Mouse (Mus musculus): ENCODE measurements around the gene Trp53rka.
"Not testable (repeated sequence)": the region's sequence is repeated elsewhere in the genome, so short reads cannot be mapped to it uniquely, and the experiment has no call there.

Trp53rka gene

GRCm38 (mm10) chr2:165492648-165493553 is at the start of gene Trp53rka:
TSS of gene Trp53rka (minus strand) at chr2:165493324.
- peak; percentile 84 for DNase-seq

GRCm38 (mm10) chr2:165540975-165541374 is 47.9 kb upstream of the Trp53rka start:
- no peak for DNase-seq

GRCm38 (mm10) chr2:165533789-165534188 is 40.7 kb upstream of the Trp53rka start:
- no peak for DNase-seq

- peak; percentile 30 for DNase-seq
Measured at GRCm38 (mm10) chr2:165529106-165529505, 36.0 kb upstream of the Trp53rka start.

GRCm38 (mm10) chr2:165525609-165526008 is 32.5 kb upstream of the Trp53rka start:
- no peak for DNase-seq

GRCm38 (mm10) chr2:165515178-165515728 is 22.1 kb upstream of the Trp53rka start:
- no peak for DNase-seq

GRCm38 (mm10) chr2:165512870-165513600 is 19.9 kb upstream of the Trp53rka start:
- DNase-seq: no peak

GRCm38 (mm10) chr2:165512426-165512825 is 19.3 kb upstream of the Trp53rka start:
- DNase-seq: no peak

- not testable (repeated sequence) for DNase-seq
Measured at GRCm38 (mm10) chr2:165511530-165511929, 18.4 kb upstream of the Trp53rka start.

GRCm38 (mm10) chr2:165510914-165511458 is 17.9 kb upstream of the Trp53rka start:
- not testable (repeated sequence) for DNase-seq

GRCm38 (mm10) chr2:165510466-165510865 is 17.3 kb upstream of the Trp53rka start:
- DNase-seq: no peak

GRCm38 (mm10) chr2:165509686-165510085 is 16.6 kb upstream of the Trp53rka start:
- DNase-seq: no peak

GRCm38 (mm10) chr2:165503259-165504203 is 10.4 kb upstream of the Trp53rka start, which contains the start of gene Slc2a10:
TSS of gene Slc2a10 (plus strand) at chr2:165503787.
- no peak for DNase-seq

- DNase-seq: no peak
Measured at GRCm38 (mm10) chr2:165498816-165499215, 5.7 kb upstream of the Trp53rka start.

- DNase-seq: no peak
Measured at GRCm38 (mm10) chr2:165497706-165498275, 4.7 kb upstream of the Trp53rka start.

- no peak for DNase-seq
Measured at GRCm38 (mm10) chr2:165496251-165496650, 3.1 kb upstream of the Trp53rka start.

- DNase-seq: no peak
Measured at GRCm38 (mm10) chr2:165494495-165494894, 1.4 kb upstream of the Trp53rka start.

- peak; percentile 57 for DNase-seq
Measured at GRCm38 (mm10) chr2:165493587-165494210, 575 bp upstream of the Trp53rka start.

GRCm38 (mm10) chr2:165486881-165487535 is 6.1 kb downstream of the Trp53rka start:
- peak; percentile 63 for DNase-seq

- peak; percentile 33 for DNase-seq
Measured at GRCm38 (mm10) chr2:165486401-165486800, 6.7 kb downstream of the Trp53rka start.

Data from cerebellum, adult 9-11 months (tissue).